Mouse (Mus musculus) frontal cortex, adult 2 months (tissue): ENCODE measurements around the gene Dnah2. TPM values are rescaled to one million over a fixed set of nuclear protein-coding genes. Genes with fewer than 3 reads are reported as not detected.
A peak's percentile ranks its signal among the peaks of the same experiment; 100 is the strongest.

Experiments
- DNase-seq, 2 experiments: peaks; one replicate each; pipeline ENCODE4 v3.0.0; 2022; ENCODE audit warnings: low spot score in 1 of 2; ENCODE audit errors: extremely low spot score in 1 of 2
- polyA plus RNA-seq: library from polyadenylated mRNA; depleted of rRNA; stranded (reverse); fragments of >200 nt; gene quantifications from 2 replicates; pipeline ENCODE4 v1.2.3, GENCODE M21; 2012; rRNA removed

The Dnah2 gene
- polyA plus RNA-seq, 1 experiment: 4.6 TPM

- DNase-seq: peak in 1 of 2 experiments; percentile 12
These were observed 177.3 kb downstream of the Dnah2 start for GRCm38 (mm10) chr11:69371601-69372000.

GRCm38 (mm10) chr11:69370817-69371215, 178.1 kb downstream of the Dnah2 start:
- DNase-seq: no peak

Other genes with a start within 250 kb of the Dnah2 start
- 27.8 and 31.3 TPM in 2 replicates for gene Cntrob, start 225.3 kb downstream of the Dnah2 start, polyA plus RNA-seq
- 73.4 and 85.0 TPM in 2 replicates for gene Trappc1, start 225.1 kb downstream of the Dnah2 start, polyA plus RNA-seq
- gene Kcnab3, start 222.9 kb downstream of the Dnah2 start, polyA plus RNA-seq: 105 and 109 TPM in 2 replicates
- gene Rnf227, start 208.6 kb downstream of the Dnah2 start, polyA plus RNA-seq: 130 and 138 TPM in 2 replicates
- gene Chd3, start 179.7 kb downstream of the Dnah2 start, polyA plus RNA-seq: 374 and 399 TPM in 2 replicates
- 179 and 182 TPM in 2 replicates for gene Naa38, start 153.6 kb downstream of the Dnah2 start, polyA plus RNA-seq
- gene Cyb5d1, start 153.5 kb downstream of the Dnah2 start, polyA plus RNA-seq: 34.2 and 35.7 TPM in 2 replicates
- gene Tmem88, start 150.9 kb downstream of the Dnah2 start, polyA plus RNA-seq: 4.1 and 4.6 TPM in 2 replicates
- 12.3 and 12.7 TPM in 2 replicates for gene Kdm6b, start 135.4 kb downstream of the Dnah2 start, polyA plus RNA-seq
- gene Efnb3, start 11.1 kb upstream of the Dnah2 start, polyA plus RNA-seq: 78.4 and 80.4 TPM in 2 replicates
- 12.2 and 12.9 TPM in 2 replicates for gene Wrap53, start 31.1 kb upstream of the Dnah2 start, polyA plus RNA-seq
- gene Trp53, start 31.2 kb upstream of the Dnah2 start, polyA plus RNA-seq: 36.7 and 38.4 TPM in 2 replicates
- 324 and 357 TPM in 2 replicates for gene Atp1b2, start 56.8 kb upstream of the Dnah2 start, polyA plus RNA-seq
- gene Shbg, start 68.8 kb upstream of the Dnah2 start, polyA plus RNA-seq: 0.11 and 0.16 TPM in 2 replicates
- gene Sat2, start 72.9 kb upstream of the Dnah2 start, polyA plus RNA-seq: 20.3 and 26.3 TPM in 2 replicates
- gene Fxr2, start 83.9 kb upstream of the Dnah2 start, polyA plus RNA-seq: 136 and 154 TPM in 2 replicates
- 0.34 TPM in 1 of 2 replicates, not detected in the other for gene Sox15, start 106.2 kb upstream of the Dnah2 start, polyA plus RNA-seq
- gene Mpdu1, start 113.5 kb upstream of the Dnah2 start, polyA plus RNA-seq: 104 and 113 TPM in 2 replicates
- 13.7 TPM in 2 replicates for gene Cd68, start 117.0 kb upstream of the Dnah2 start, polyA plus RNA-seq
- gene Eif4a1, start 123.3 kb upstream of the Dnah2 start, polyA plus RNA-seq: 365 and 370 TPM in 2 replicates
- 138 and 154 TPM in 2 replicates for gene Senp3, start 133.0 kb upstream of the Dnah2 start, polyA plus RNA-seq
- gene Tnfsf13, start 136.7 kb upstream of the Dnah2 start, polyA plus RNA-seq: 5.3 and 5.4 TPM in 2 replicates
- 17.1 and 20.6 TPM in 2 replicates for gene Tnfsf12, start 146.7 kb upstream of the Dnah2 start, polyA plus RNA-seq
- 2.9 and 4.9 TPM in 2 replicates for gene Tnfsfm13, start 147.0 kb upstream of the Dnah2 start, polyA plus RNA-seq
- gene Polr2a, start 209.5 kb upstream of the Dnah2 start, polyA plus RNA-seq: 30.9 and 32.6 TPM in 2 replicates
- not detected in 2 replicates for gene Slc35g3, start 212.9 kb upstream of the Dnah2 start, polyA plus RNA-seq
- 45.7 and 51.4 TPM in 2 replicates for gene Zbtb4, start 216.8 kb upstream of the Dnah2 start, polyA plus RNA-seq
- gene Chrnb1, start 246.8 kb upstream of the Dnah2 start, polyA plus RNA-seq: 1.4 and 1.9 TPM in 2 replicates